Mouse (Mus musculus) testis, adult 2 months (tissue): ENCODE measurements at regions not wholly inside any gene's neighbourhood (a gene's known extent, or its start where the extent isn't known, plus 50 kb on each side); places are given as distances from the start of the nearest gene placed in this dataset.

Source experiments
- CTCF ChIP-seq: fragments of 200-500 bp; IDR thresholded peaks from 2 replicates; pipeline ENCODE4 v1.5.1; 2012; ENCODE audit warnings: low read depth, mild to moderate bottlenecking, inconsistent platforms, low read length, moderate library complexity; ENCODE audit not compliant: control insufficient read depth, insufficient read depth, insufficient replicate concordance
- POLR2A ChIP-seq: fragments of 200-500 bp; IDR thresholded peaks from 2 replicates; pipeline ENCODE4 v1.6.1; 2012; ENCODE audit warnings: low read depth, mild to moderate bottlenecking, inconsistent platforms, low read length, moderate library complexity; ENCODE audit not compliant: control insufficient read depth

DNA sequence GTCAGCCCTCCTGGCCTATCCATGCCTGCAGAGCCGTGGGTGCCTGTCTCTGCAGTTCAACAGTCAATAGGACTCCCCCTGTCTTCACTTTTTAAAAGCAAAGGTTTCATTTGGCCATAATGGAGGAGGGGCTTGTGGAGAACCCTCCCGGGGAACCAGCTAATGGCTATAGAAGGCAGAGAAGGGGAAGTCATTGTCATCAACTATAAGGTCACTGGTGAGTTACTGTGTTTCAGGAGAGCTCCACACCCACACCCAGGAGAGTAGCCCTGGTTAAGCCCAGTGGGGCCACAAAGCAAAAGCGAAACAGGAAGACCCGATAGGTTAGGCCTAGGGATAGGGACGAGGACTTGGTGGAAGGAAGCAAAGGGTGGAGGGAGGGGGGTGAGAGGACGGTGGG is 141.5 kb upstream of the Zfp703 start:
- TF ChIP-seq CTCF (no peak), POLR2A (no peak)
